Mouse (Mus musculus) forebrain, embryonic 15.5 days (tissue): ENCODE data around the gene Sys1. TPM values are rescaled to one million over a fixed set of nuclear protein-coding genes. Genes with fewer than 3 reads are reported as not detected.

Source experiments
- ATAC-seq: fragments of 200-750 bp; cut with Nextera tagmentation; replicated peaks from 2 replicates; pipeline ENCODE4 v1.8.0; 2017; ENCODE audit warnings: mild to moderate bottlenecking, moderate TSS enrichment, moderate library complexity
- H3K27ac ChIP-seq: fragments of 300-500 bp; sonication (generic); replicated peaks from 2 replicates; pipeline ENCODE4 v1.5.1; 2015; ENCODE audit warnings: mild to moderate bottlenecking, inconsistent platforms
- H3K27me3 ChIP-seq: fragments of 300-500 bp; sonication (generic); 2 replicates; pipeline ENCODE4 v1.6.1; 2015; ENCODE audit warnings: inconsistent platforms
- H3K36me3 ChIP-seq: fragments of 300-500 bp; sonication (generic); 2 replicates; pipeline ENCODE4 v1.6.1; 2015; ENCODE audit warnings: mild to moderate bottlenecking, inconsistent platforms
- H3K4me1 ChIP-seq: fragments of 300-500 bp; sonication (generic); 2 replicates; pipeline ENCODE4 v1.6.1; 2015; ENCODE audit warnings: inconsistent platforms
- H3K4me2 ChIP-seq: fragments of 300-500 bp; sonication (generic); replicated peaks from 2 replicates; pipeline ENCODE4 v1.6.1; 2015; ENCODE audit warnings: mild to moderate bottlenecking, inconsistent platforms
- H3K4me3 ChIP-seq: fragments of 300-500 bp; sonication (generic); 2 replicates; pipeline ENCODE4 v1.5.1; 2015; ENCODE audit warnings: mild to moderate bottlenecking, inconsistent platforms
- H3K9ac ChIP-seq: fragments of 300-500 bp; sonication (generic); replicated peaks from 2 replicates; pipeline ENCODE4 v1.6.1; 2015; ENCODE audit warnings: mild to moderate bottlenecking, inconsistent platforms
- H3K9me3 ChIP-seq: fragments of 300-500 bp; sonication (generic); 2 replicates; pipeline ENCODE4 v1.6.1; 2016; ENCODE audit warnings: inconsistent platforms
- WGBS: fragments of 180-500 bp; shearing (Covaris S2); methylation state at CpG from one replicate; pipeline ENCODE4 v1.1.7; 2015; ENCODE audit warnings: mixed read lengths; 5-methylcytosine and 5-hydroxymethylcytosine counted together
- polyA plus RNA-seq: library from polyadenylated mRNA; unstranded; fragments of >200 nt; fragmentation: Nextera tagmentation; extraction: Ambion mirVana; gene quantifications from 2 replicates; pipeline ENCODE4 v1.2.1, GENCODE M21; 2015

The Sys1 gene
- polyA plus RNA-seq, 1 experiment from 2014 or later = 76.6 TPM

DNA sequence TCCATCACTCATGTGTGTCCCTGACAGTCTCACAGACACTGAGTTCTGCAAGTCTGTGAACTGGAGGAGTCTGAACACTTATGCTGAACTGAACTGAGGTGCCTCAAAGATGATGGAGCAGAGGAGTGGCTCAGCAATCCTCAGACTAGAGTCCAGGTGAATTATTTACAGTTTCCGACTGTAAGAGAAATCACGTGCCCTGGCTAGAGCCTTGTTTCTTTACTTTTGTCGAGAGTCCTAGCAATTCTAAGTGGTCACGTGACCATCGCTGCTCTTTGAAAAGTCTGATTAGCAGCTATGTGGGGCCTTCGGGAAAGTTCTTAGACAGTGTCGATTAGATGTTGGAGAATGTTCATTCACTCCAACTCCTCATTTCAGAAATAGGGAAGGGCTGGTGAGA, 1.2 kb downstream of the Sys1 start:
- Histone ChIP-seq H3K4me2 (no peak overlapping the region), H3K27ac (no peak overlapping the region), H3K9me3 (no peaks in the 10 kb centered on the region), H3K4me1 (peaks cover 22% of the 10 kb centered on the region), H3K4me3 (no peak overlapping the region), H3K9ac (no peak overlapping the region), H3K36me3 (0 out of 2 replicates have a peak, but pooled peaks cover 2% of the 10 kb centered on the region), H3K27me3 (no peaks in the 10 kb centered on the region)
- 58% methylated on average over 7 of the region's 7 CpGs for WGBS
- ATAC-seq = no peak

DNA sequence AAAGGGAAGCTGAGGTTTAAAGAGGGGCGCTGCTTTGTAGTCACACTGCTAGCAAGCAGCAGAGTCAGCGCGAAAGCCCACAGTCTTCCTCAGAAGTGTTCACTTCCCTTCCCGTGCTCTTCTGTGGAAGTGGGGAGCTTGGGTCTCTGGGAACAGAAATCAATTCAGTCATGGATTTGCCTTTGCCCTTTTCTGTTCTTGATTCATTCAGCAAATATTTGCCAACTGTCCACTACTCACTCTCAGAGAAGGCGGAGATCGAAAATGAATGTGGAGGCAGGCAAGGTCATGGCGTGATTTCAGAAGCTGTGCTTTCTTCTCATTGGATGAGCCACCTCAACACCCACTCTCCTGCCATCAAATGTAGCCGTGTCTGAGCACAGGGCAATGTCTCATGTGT, 1.8 kb downstream of the Sys1 start:
- no peak overlapping the region for H3K4me2 ChIP-seq
- WGBS = 86% methylated on average over 8 of the region's 8 CpGs
- H3K4me3 ChIP-seq = no peak overlapping the region
- peaks cover 8% of the 10 kb centered on the region for H3K36me3 ChIP-seq
- H3K4me1 ChIP-seq = peaks cover 22% of the 10 kb centered on the region
- no peak for ATAC-seq
- H3K9me3 ChIP-seq = no peaks in the 10 kb centered on the region
- no peak overlapping the region for H3K27ac ChIP-seq
- H3K9ac ChIP-seq = no peak overlapping the region
- H3K27me3 ChIP-seq = no peaks in the 10 kb centered on the region

DNA sequence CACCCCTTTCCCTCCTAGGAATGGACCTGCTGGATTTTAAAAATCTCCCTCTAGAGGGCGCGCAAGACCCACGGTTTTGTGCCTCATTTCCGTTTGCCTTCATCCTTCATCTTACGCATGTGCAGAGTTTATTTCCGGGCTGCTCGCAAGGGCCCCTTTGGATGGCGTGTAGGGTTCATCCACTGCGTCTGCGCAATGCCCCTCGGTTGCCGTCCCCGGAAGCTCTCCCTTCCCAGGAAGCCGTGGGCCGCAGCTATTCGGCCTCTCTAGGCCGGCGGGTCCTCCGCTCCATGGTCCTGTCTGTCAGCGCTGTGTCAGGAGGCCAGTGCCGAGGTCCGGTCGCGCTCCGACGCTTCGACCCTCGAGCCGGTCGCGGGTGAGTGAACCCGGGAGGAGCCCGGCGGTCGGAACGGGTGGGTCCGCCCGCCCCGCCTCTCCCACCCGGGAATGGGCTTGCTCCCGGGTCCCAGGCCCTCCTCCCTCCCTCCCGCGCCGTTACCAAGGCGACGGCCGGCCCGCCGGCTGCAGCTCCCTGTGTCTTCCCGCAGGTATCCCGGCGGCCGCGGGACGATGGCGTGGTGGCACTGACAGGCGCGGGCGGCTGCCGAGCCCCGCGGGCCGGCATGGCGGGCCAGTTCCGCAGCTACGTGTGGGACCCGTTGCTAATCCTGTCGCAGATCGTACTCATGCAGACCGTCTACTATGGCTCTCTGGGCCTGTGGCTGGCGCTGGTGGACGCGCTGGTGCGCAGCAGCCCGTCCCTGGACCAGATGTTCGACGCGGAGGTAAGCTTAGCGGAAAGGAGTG, 4.2 kb downstream of the Sys1 start, which contains the start of gene Gm20458:
TSS of gene Gm20458 (plus strand) at position 223 of the 807 bp plus-strand sequence.
- peaks cover 22% of the 10 kb centered on the region for H3K4me1 ChIP-seq
- under 1% methylated on average over 79 of the region's 79 CpGs for WGBS
- peak; percentile 99 for ATAC-seq

DNA sequence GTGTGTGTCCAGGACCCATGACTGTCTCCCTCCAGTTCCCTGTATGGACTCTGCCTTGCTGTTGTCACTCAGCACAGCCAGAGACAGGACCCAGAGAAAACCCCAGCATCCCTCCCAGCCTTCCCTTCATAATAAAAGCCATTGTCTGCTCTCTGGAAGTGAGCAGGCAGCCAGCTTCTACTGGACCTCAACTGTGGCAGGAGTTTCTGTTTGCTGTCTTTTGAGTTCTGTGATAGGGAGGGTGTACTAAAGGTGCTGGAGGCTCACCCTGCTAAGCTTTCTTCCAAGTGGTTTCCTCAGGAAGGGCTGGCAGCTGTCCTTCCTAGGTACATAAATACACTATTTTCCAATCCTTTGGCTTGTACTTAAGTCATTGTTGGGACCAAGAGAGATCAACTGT, 8.4 kb downstream of the Sys1 start:
- H3K4me1 ChIP-seq = peaks cover 15% of the 10 kb centered on the region
- ATAC-seq = no peak
- H3K4me2 ChIP-seq = no peak overlapping the region
- H3K36me3 ChIP-seq = peaks cover 45% of the 10 kb centered on the region
- H3K4me3 ChIP-seq = no peak overlapping the region
- H3K27me3 ChIP-seq = no peaks in the 10 kb centered on the region
- no peak overlapping the region for H3K27ac ChIP-seq
- H3K9ac ChIP-seq = no peak overlapping the region
- H3K9me3 ChIP-seq = no peaks in the 10 kb centered on the region

More for the DNA sequence above, 4.2 kb downstream of the Sys1 start, which contains the start of gene Gm20458:
- peak within 1 kb of the TSS; percentile 72 for H3K4me3 ChIP-seq
- peaks cover 27% of the 10 kb centered on the region for H3K36me3 ChIP-seq
- H3K9ac ChIP-seq = peak within 1 kb of the TSS; percentile 80
- H3K4me2 ChIP-seq = peak within 1 kb of the TSS; percentile 69
- H3K27me3 ChIP-seq = no peaks in the 10 kb centered on the region
- H3K27ac ChIP-seq = peak within 1 kb of the TSS; percentile 92
- no peaks in the 10 kb centered on the region for H3K9me3 ChIP-seq

DNA sequence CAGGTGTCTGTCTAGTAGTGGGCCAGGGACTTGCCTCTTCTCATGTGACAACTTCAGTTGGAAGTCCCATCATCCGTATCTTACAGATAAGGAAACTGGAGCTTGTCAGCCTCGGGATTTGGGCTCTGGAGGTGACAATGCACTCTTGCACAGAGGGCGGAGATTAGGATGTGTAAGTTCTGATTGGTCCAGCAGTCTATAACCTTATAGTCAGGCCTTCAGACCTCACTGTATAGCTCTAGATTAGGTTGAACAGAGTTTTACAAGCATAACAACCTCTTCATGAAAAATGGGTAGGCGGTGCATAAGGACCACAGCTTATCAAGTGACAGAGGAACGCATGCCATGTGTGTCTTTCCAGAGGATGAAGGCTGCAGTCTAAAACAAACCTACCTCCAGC, 10.0 kb downstream of the Sys1 start:
- H3K27me3 ChIP-seq = no peaks in the 10 kb centered on the region
- no peak for ATAC-seq
- H3K9me3 ChIP-seq = no peaks in the 10 kb centered on the region
- no peak overlapping the region for H3K4me3 ChIP-seq
- no peak overlapping the region for H3K9ac ChIP-seq
- no peak overlapping the region for H3K4me2 ChIP-seq
- peaks cover 12% of the 10 kb centered on the region for H3K4me1 ChIP-seq
- peaks cover 48% of the 10 kb centered on the region for H3K36me3 ChIP-seq
- 91% methylated on average over 5 of the region's 5 CpGs for WGBS
- no peak overlapping the region for H3K27ac ChIP-seq

DNA sequence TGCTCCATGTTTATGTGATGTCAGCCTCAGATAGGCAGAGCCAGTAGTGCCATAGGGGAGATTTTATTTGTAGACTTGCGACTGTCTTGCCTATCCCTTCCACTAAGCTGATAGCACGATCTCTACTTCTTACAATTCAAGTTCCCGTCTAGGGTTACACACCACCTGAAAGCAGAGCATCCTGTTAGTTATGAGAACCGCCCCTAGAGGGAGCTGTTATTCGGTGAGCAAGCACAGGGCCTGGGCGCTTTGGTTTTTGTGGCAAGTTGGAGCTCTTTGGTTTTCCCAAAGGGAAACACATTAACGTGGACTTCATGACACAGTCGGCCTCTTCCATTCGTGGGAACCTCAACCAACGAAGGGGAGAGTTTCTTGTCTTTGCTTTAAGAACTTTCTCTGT, 13.5 kb downstream of the Sys1 start:
- H3K9ac ChIP-seq = no peak overlapping the region
- H3K9me3 ChIP-seq = no peaks in the 10 kb centered on the region
- H3K27ac ChIP-seq = no peak overlapping the region
- no peak overlapping the region for H3K4me3 ChIP-seq
- 29% methylated on average over 10 of the region's 10 CpGs for WGBS
- ATAC-seq = no peak
- H3K4me1 ChIP-seq = no peaks in the 10 kb centered on the region
- no peaks in the 10 kb centered on the region for H3K27me3 ChIP-seq
- H3K4me2 ChIP-seq = no peak overlapping the region
- peaks cover 42% of the 10 kb centered on the region for H3K36me3 ChIP-seq

DNA sequence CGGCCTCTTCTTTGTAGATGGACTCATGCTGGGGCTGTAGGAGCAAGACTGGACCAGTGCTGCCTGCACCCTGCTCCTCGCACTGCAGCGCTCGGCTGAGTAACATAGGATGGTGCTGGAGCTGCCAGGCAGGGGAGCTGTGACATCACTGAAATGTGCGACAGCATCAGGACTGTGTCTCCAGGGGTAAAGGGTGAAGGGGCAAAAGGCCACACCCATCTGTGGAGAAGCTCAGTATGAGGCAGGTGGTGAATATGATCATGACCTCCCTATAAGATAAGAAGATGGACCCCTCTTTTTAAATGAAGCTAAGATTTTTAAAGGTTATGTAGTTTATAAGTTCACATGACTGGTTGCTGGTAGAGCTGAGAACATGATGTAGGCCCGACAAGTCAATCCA, 16.9 kb downstream of the Sys1 start, which contains the start of gene Trp53tg5:
TSS of gene Trp53tg5 (minus strand) at position 101 of the 400 bp plus-strand sequence.
- Histone ChIP-seq H3K4me3 (no peak within 1 kb of the TSS), H3K36me3 (peaks cover 32% of the 10 kb centered on the region), H3K27ac (no peak within 1 kb of the TSS), H3K4me1 (no peaks in the 10 kb centered on the region), H3K4me2 (no peak within 1 kb of the TSS), H3K27me3 (no peaks in the 10 kb centered on the region), H3K9me3 (no peaks in the 10 kb centered on the region), H3K9ac (no peak within 1 kb of the TSS)
- 86% methylated on average over 6 of the region's 6 CpGs for WGBS
- no peak for ATAC-seq

DNA sequence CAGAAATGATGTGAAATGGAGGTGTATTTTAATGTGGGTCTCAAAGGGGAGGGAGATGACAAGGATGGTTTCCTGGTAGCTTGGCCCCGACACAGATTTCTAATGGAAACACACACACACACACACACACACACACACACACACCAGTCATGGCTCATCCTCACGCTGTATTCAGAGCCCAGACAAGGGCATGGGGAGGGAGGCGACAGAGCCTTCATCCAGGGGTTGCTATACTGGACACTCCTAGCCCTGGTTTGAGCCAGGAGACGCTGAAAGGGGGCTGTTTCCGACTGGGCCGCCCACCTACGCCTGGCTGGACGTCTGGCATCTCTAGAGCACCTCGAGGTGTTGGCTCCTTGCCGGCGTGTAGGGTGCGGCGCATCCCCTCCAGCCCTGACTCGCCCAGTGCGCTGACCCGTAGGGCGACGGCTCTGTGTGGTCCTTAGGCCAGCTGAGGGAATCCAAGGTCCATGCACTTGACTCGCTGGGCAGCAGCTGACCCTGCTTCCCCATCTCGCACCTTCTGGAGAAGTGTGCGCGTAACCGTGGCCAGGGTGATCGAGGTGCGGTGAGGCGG, 29.0 kb downstream of the Sys1 start, which contains the start of gene Dbndd2:
TSS of gene Dbndd2 (plus strand) at position 426 of the 577 bp plus-strand sequence.
- Histone ChIP-seq H3K4me2 (peak within 1 kb of the TSS; percentile 100), H3K9ac (peak within 1 kb of the TSS; percentile 61), H3K27ac (no peak within 1 kb of the TSS), H3K9me3 (no peaks in the 10 kb centered on the region), H3K36me3 (0 out of 2 replicates have a peak, but pooled peaks cover 5% of the 10 kb centered on the region), H3K27me3 (peaks cover 17% of the 10 kb centered on the region; the same call in 1 of the 2 replicates), H3K4me3 (peak within 1 kb of the TSS; percentile 69), H3K4me1 (peaks cover 17% of the 10 kb centered on the region)
- 1% methylated on average over 26 of the region's 26 CpGs for WGBS
- peak; percentile 55 for ATAC-seq

DNA sequence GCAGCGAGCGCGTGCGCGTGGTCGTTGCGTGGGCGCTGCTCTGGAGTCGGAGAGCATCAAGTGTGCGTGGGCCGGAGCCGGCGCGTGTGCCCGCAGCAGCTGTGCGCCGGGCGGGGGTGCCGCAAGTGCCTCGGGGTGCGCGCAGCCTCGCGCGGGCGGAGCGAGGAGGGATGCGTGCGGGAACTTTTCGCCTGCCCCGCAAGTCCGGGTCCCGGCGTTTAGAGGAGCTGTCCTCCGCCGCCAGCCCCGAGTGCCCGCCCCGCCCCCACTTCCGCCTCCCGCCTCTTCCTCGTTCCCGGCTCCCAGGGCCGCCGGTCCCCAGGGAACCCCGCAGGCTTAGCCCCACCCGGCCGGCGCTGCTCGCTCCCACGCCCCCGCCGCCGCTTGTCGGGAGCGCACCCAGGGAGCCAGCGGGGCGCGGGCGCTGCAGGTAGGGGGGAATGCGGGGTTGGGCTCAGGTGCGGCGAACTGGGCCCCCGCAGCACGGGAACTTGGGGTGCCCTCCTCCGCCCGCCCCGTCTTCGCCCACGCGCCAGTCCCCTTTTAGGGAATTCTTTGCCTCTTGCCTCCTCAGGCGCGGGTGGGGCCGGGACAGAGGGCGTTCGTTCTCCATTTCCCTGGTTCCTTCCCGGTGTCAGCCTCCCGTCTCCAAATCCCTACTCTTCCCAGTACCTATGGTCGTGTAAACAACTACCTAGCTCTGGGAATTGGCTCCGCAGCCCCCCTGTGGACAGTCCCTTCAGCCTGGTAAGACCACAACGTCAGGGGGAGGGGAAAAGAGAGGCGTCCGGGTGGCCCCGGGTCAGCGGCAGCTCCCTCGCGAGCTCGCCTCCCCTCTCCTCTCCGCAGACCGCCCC, 29.7 kb downstream of the Sys1 start:
- ATAC-seq = peak; percentile 73
- under 1% methylated on average over 86 of the region's 90 CpGs for WGBS

DNA sequence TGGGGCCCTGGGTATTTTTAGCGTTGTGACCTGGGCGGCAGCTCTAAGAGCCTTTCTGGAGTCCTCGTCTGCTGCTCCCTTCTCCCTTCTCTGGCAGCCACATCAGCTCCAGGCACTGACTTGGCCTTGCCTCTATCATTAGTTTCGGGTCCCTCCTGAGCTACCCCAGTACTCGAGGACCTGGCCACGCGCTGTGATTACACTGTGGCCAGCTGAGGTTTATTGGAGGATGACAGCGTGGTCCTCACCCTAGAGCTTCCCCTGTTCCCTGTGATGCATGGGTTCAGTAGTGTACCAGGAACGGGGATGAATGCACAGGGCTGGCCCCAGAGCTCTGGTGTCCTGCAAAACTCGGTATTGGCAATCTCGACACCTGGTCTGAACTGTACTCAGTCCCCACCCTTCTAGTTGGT, 30.4 kb downstream of the Sys1 start:
- 10% methylated on average over 11 of the region's 11 CpGs for WGBS
- Histone ChIP-seq H3K4me1 (peaks cover 17% of the 10 kb centered on the region), H3K27me3 (peaks cover 17% of the 10 kb centered on the region; the same call in 1 of the 2 replicates), H3K4me2 (peak overlapping the region; percentile 100), H3K4me3 (peak overlapping the region; percentile 69), H3K9ac (peak overlapping the region; percentile 61), H3K27ac (no peak overlapping the region), H3K9me3 (no peaks in the 10 kb centered on the region), H3K36me3 (0 out of 2 replicates have a peak, but pooled peaks cover 5% of the 10 kb centered on the region)
- ATAC-seq = 0 out of 2 replicates have a peak, but pooled peaks have one; percentile 26

More for the DNA sequence above, 29.7 kb downstream of the Sys1 start:
- peak overlapping the region; percentile 61 for H3K9ac ChIP-seq
- H3K27me3 ChIP-seq = peaks cover 17% of the 10 kb centered on the region; the same call in 1 of the 2 replicates
- H3K36me3 ChIP-seq = 0 out of 2 replicates have a peak, but pooled peaks cover 5% of the 10 kb centered on the region
- H3K4me2 ChIP-seq = peak overlapping the region; percentile 100
- H3K4me1 ChIP-seq = peaks cover 17% of the 10 kb centered on the region
- H3K27ac ChIP-seq = no peak overlapping the region
- H3K9me3 ChIP-seq = no peaks in the 10 kb centered on the region
- peak overlapping the region; percentile 69 for H3K4me3 ChIP-seq

DNA sequence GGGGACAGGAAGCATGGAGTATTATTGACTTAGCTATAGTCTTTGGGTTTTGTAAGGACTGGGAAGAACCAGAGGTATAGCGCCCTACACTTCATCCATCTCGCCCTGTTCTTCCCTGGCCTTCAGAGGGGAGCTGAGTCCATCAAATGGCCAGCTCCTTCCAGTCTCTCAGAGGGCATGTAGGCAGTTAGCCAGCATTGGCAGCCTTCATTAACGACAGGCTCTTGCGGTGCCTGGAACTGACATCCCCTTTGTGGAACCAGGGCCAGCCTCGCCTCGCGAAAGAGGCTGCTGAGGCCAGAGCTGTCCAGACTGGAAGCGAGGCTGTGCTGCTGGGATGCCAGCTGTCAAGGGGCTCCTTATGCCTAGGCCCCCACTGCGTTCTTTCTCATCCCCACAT, 31.0 kb downstream of the Sys1 start:
- H3K4me1 ChIP-seq = peaks cover 17% of the 10 kb centered on the region
- no peak overlapping the region for H3K4me2 ChIP-seq
- H3K9me3 ChIP-seq = no peaks in the 10 kb centered on the region
- ATAC-seq = no peak
- H3K4me3 ChIP-seq = no peak overlapping the region
- H3K27me3 ChIP-seq = peaks cover 17% of the 10 kb centered on the region; the same call in 1 of the 2 replicates
- no peak overlapping the region for H3K9ac ChIP-seq
- 0 out of 2 replicates have a peak, but pooled peaks cover 5% of the 10 kb centered on the region for H3K36me3 ChIP-seq
- no peak overlapping the region for H3K27ac ChIP-seq
- WGBS = 53% methylated on average over 9 of the region's 9 CpGs
